Mouse (Mus musculus) lung, postnatal 4 days (tissue): ENCODE data around the gene Soat2.

ENCODE experiments used
- DNase-seq, 2 experiments: peaks; one replicate each; pipeline ENCODE4 v3.0.0; 2021

The Soat2 gene

DNA sequence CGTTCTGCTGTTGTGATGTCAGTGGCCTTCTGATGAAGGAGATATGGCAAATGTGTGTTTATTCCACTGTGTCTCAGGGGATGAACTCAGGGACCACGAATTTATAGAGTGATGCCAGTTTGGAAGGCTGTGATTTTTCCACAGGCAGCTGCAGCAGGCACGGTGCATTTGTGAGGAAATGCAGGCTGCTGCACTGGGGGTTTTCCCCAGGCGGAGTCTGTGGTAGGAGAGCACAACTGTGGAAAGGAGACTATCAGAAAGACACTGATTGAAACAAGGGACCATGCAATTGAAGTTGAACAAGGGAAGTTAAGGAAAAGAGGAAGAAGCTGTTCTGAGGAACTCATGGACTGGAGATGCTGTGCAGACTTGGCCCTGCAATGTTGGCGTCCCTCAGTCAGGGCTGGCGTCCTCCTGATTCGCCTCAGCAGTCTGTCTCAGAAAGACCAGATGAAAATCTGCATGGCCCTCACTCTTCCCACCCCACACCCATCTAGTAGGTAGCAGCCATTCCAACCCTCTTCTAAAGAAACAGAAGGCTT lies 42.0 kb downstream of the Soat2 start:
- DNase-seq: no peak

GRCm38 (mm10) chr15:102192820-102193386 lies 42.6 kb downstream of the Soat2 start:
- no peak for DNase-seq

DNA sequence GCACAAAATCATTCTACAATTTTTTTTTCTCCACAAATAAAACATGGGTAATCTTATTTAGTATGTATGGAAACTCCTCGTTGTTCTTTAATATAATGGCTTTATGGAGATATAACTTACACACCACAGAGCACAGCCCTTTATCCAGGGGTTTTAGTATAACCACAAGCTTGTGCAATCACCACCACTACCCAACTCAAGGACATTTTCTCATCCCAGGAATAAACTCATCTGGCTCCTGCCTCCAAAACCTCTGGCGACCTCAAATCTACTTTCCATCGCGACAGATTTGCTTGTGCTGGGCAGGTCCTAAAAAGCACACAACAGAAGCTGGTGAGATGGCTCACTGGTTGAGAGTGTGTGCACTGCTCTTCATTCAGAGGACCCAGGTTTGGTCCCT lies 43.3 kb downstream of the Soat2 start:
- DNase-seq: no peak

DNA sequence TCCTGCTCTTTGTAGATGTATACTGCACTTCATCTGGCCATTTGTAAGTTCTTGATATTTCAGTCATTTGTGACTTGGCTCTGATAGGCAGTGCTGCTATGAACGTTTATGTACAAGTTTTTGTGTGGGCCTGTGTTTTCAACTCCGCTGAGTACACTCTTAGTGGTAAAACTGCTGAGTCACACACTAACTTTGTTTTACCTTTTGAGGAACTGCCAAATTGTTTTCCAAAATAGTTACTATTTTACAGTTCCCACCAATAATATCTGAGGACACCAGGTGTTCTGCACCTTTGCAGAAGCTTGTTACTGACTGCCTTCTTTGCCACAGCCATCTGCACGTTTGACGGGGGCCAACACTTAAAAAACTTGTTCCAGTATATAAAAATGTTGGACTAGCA lies 44.1 kb downstream of the Soat2 start:
- DNase-seq: no peak

- DNase-seq: no peak
Observed at GRCm38 (mm10) chr15:102195373-102195772, 45.0 kb downstream of the Soat2 start.

DNA sequence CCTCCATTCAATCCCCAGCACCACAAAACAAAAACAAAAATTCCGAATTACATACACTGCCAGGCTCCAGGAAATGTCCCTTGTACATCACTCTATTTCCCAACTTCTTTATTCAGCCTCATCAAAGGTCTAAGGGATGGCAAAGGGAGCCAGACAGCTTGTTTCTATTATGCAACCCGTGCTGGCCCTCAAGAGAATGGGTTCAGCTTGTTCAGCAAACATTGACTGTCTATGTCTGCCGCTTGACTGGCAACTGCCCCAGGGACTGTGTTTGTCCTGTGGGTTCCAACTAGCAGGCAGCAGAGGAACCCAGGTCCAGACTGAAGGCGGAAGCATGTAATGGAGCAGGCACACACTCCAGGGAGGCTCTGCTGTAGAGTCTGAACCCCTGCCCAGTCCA lies 48.5 kb downstream of the Soat2 start:
- peak in 1 of 2 experiments; percentile 51 for DNase-seq

- DNase-seq: peak; percentile 97 to 99
Observed at GRCm38 (mm10) chr15:102202971-102203834, 52.9 kb downstream of the Soat2 start, which contains the start of gene Zfp740. TSS of gene Zfp740 (plus strand) at chr15:102203249.

DNA sequence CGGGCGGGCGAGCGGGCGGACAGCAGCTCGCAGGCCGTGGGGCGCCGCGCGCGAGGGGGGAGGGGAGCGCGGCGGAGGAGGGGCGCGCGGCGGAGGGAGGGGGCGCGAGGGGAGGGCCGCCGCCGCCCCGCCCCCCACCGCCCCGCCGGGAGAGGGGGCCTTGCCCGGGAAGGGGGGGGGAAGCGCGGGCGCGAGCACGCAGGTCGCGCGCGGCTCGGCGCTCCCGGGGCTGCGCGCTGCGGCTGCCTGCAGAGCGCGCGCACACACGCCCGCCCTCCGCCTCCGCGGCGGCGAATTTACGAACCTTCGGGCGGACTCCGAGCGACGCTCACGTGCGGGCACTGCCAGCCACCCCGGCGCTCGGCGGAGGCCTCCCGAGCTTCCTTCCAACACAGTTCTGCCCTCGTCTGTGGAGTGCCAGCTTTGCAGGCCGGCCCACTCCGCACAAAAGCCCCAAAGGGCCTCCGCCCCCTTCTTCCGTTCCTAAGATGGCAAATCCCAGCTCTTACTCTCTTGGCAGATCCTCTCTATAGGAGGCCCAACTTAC lies 53.6 kb downstream of the Soat2 start:
- peak; percentile 77 to 86 for DNase-seq

- DNase-seq: no peak
Observed at GRCm38 (mm10) chr15:102204674-102205505, 54.6 kb downstream of the Soat2 start, which contains the start of gene Csad. TSS of gene Csad (minus strand) at chr15:102204724.

GRCm38 (mm10) chr15:102205779-102206178 lies 55.5 kb downstream of the Soat2 start:
- peak; percentile 39 to 50 for DNase-seq

DNA sequence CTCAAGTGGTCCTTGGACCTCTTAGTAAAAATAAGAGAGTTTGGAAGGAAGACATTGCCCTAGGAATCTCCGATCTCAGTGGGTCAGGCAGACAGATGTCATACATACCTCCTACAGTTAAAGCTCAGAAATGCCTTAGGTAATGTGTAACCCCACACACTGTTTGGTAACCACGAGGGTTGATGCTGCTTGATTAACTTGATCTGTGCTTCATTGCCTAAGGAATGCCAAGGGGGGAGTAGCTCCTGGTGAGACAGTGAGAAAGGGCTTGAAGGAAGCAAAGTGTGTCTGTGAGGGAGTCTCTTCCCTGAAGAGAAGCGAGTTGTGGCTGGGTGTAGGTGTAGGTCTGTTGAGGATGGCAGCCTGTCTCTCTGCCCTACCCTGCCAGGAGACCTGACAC lies 57.0 kb downstream of the Soat2 start:
- DNase-seq: no peak

- DNase-seq: no peak
Observed at GRCm38 (mm10) chr15:102208092-102208561, 57.8 kb downstream of the Soat2 start.

DNA sequence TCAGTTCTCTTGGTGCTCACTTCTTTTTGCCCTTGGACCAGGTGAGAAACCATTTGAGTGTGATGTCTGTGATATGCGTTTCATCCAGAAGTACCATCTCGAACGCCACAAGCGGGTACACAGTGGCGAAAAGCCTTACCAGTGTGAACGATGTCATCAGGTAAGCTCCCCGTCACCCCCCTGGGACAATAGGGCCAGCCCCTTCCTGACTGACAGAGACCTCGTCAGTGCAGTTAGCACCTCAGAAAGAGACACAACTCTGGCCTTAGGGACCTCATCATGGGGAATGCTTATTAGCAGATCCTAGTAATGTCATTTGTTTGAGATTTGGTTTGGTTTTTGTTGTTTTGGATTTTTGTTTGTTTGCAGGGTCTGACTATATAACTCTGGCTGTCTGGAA lies 58.8 kb downstream of the Soat2 start:
- no peak for DNase-seq

DNA sequence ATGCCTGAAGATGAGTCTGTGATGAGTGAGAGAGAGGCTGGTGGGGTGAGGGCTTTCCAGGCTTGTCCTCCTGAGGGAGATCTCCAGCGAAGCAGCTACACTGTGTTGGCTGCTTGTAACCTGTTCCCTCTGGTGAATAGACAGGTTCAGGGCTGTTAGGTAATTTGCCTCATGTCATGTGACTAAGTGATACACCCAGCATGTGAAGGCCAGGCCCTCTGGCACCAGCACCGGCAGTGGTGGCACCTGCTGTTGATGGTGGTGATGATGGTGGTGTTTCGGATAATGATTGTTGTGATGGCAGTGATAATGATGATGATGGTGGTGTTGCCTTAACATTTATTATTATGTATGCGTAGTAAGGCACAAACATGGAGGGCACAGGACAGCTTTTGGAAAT lies 60.5 kb downstream of the Soat2 start:
- no peak for DNase-seq

- DNase-seq: no peak
Observed at GRCm38 (mm10) chr15:102211895-102212294, 61.6 kb downstream of the Soat2 start.
